Mouse (Mus musculus): ENCODE measurements around the gene Ggt6. TPM values are rescaled to one million over a fixed set of nuclear protein-coding genes. Genes with fewer than 3 reads are reported as not detected.

Gene Ggt6
- total and polyA plus RNA-seq, 3 experiments: 0.13 to 0.19 TPM; not detected in 1

GRCm38 (mm10) chr11:72475408-72475807 lies 40.1 kb downstream of the Ggt6 start:
- H3K27ac ChIP-seq (ENCODE audit: insufficient read depth, low read depth): no peak overlapping the region
- dilution Hi-C loops (cut with MboI; ENCODE audit: extremely low pct_ligation_motif_present, extremely low pct_unique_long_range_greater_than_20kb, low sequenced_read_pairs): no loop called here
- H3K4me2 ChIP-seq (ENCODE audit: insufficient read depth, low read depth, poor library complexity, severe bottlenecking): no peak overlapping the region
- H3K4me3 ChIP-seq (replicated peaks in 1 of 3; ENCODE audit: low read depth in 2 of 3, low read length in 2 of 3, poor library complexity in 1 of 3): no peak overlapping the region
- no peak overlapping the region for H3K9ac ChIP-seq (ENCODE audit: insufficient read depth, low read depth)
- H3K27me3 ChIP-seq (replicated peaks): peaks cover 6% of the 10 kb centered on the region
- no peaks in the 10 kb centered on the region for H3K36me3 ChIP-seq (replicated peaks in 1 of 2; ENCODE audit: control insufficient read depth in 1 of 2, insufficient read depth in 1 of 2, low read length in 1 of 2)
- TF ChIP-seq USF1 (IDR thresholded peaks at IDR 0.05; ENCODE audit: low read depth, low read length) (no peak), ZC3H11A (IDR thresholded peaks at IDR 0.05; ENCODE audit: low read depth, low read length) (no peak), HCFC1 (IDR thresholded peaks at IDR 0.05; ENCODE audit: low read depth, low read length) (no peak)
- peaks cover 1 to 6% of the 10 kb centered on the region in 2 experiments; a peak in 3 of 4 replicates for H3K4me1 ChIP-seq (ENCODE audit: control insufficient read depth in 1 of 2, insufficient read depth in 2 of 2)
- in situ Hi-C loops (cut with MboI; ENCODE audit: low pct_ligation_motif_present, low pct_unique_long_range_greater_than_20kb, low sequenced_read_pairs): no loop called here
- H3K79me2 ChIP-seq (replicated peaks; ENCODE audit: control insufficient read depth, extremely low read depth, insufficient read depth, poor library complexity, severe bottlenecking): no peaks in the 10 kb centered on the region
- no peaks in the 10 kb centered on the region for H3K9me3 ChIP-seq (replicated peaks; ENCODE audit: low read length)
- no peak for DNase-seq (ENCODE audit: extremely low read depth)

GRCm38 (mm10) chr11:72476074-72476625 lies 40.8 kb downstream of the Ggt6 start:
- H3K4me1 ChIP-seq (ENCODE audit: control insufficient read depth in 1 of 2, insufficient read depth in 2 of 2): peaks cover 0 to 3% of the 10 kb centered on the region in 2 experiments; a peak in 1 of 4 replicates
- DNase-seq (ENCODE audit: extremely low read depth): no peak
- no peak for TF ChIP-seq GABPA (IDR thresholded peaks at IDR 0.05; ENCODE audit: insufficient replicate concordance, low read depth, low read length)
- TF ChIP-seq EP300 (IDR thresholded peaks at IDR 0.05; ENCODE audit: low read length): no peak
- no peak for TF ChIP-seq KAT2A (IDR thresholded peaks at IDR 0.05; ENCODE audit: insufficient replicate concordance, low read length)
- no peak for TF ChIP-seq MAX (IDR thresholded peaks at IDR 0.05; ENCODE audit: low read length)
- no peak for TF ChIP-seq ZC3H11A (IDR thresholded peaks at IDR 0.05; ENCODE audit: low read depth, low read length)
- no peak for TF ChIP-seq NRF1 (IDR thresholded peaks at IDR 0.05; ENCODE audit: low read depth, low read length)
- TF ChIP-seq CHD2 (IDR thresholded peaks at IDR 0.05; ENCODE audit: low read length): no peak
- TF ChIP-seq RAD21 (IDR thresholded peaks at IDR 0.05; ENCODE audit: low read depth, low read length): no peak
- TF ChIP-seq SMC3 (IDR thresholded peaks at IDR 0.05; ENCODE audit: low read depth, low read length): no peak
- no peak for TF ChIP-seq BHLHE40 (IDR thresholded peaks at IDR 0.05; ENCODE audit: low read depth, low read length)
- TF ChIP-seq CTCF (conservative IDR thresholded peaks at IDR 0.05 in 1 of 2, IDR thresholded peaks at IDR 0.05 in 1 of 2; ENCODE audit: low read depth in 2 of 2, low read length in 2 of 2): no peak
- no peaks in the 10 kb centered on the region for H3K36me3 ChIP-seq (replicated peaks in 1 of 2; ENCODE audit: control insufficient read depth in 1 of 2, insufficient read depth in 1 of 2, low read length in 1 of 2)
- no peak overlapping the region for H3K27ac ChIP-seq (ENCODE audit: insufficient read depth, low read depth)
- no peaks in the 10 kb centered on the region for H3K9me3 ChIP-seq (replicated peaks; ENCODE audit: low read length)
- H3K79me2 ChIP-seq (replicated peaks; ENCODE audit: control insufficient read depth, extremely low read depth, insufficient read depth, poor library complexity, severe bottlenecking): no peaks in the 10 kb centered on the region
- H3K27me3 ChIP-seq (replicated peaks): peaks cover 6% of the 10 kb centered on the region
- dilution Hi-C loops (cut with MboI; ENCODE audit: extremely low pct_ligation_motif_present, extremely low pct_unique_long_range_greater_than_20kb, low sequenced_read_pairs): no loop called here
- H3K4me2 ChIP-seq (ENCODE audit: insufficient read depth, low read depth, poor library complexity, severe bottlenecking): no peak overlapping the region
- in situ Hi-C loops (cut with MboI; ENCODE audit: low pct_ligation_motif_present, low pct_unique_long_range_greater_than_20kb, low sequenced_read_pairs): no loop called here
- H3K4me3 ChIP-seq (replicated peaks in 1 of 3; ENCODE audit: low read depth in 2 of 3, low read length in 2 of 3, poor library complexity in 1 of 3): no peak overlapping the region
- no peak overlapping the region for H3K9ac ChIP-seq (ENCODE audit: insufficient read depth, low read depth)

- H3K9me3 ChIP-seq (replicated peaks; ENCODE audit: low read length): no peaks in the 10 kb centered on the region
- H3K4me1 ChIP-seq (ENCODE audit: control insufficient read depth in 1 of 2, insufficient read depth in 2 of 2): peaks cover 0 to 3% of the 10 kb centered on the region in 2 experiments; a peak in 1 of 4 replicates
- dilution Hi-C loops (cut with MboI; ENCODE audit: extremely low pct_ligation_motif_present, extremely low pct_unique_long_range_greater_than_20kb, low sequenced_read_pairs): no loop called here
- DNase-seq (ENCODE audit: extremely low read depth): no peak
- peaks cover 11% of the 10 kb centered on the region for H3K27me3 ChIP-seq (replicated peaks)
- no peak overlapping the region for H3K27ac ChIP-seq (ENCODE audit: insufficient read depth, low read depth)
- in situ Hi-C loops (cut with MboI; ENCODE audit: low pct_ligation_motif_present, low pct_unique_long_range_greater_than_20kb, low sequenced_read_pairs): no loop called here
- no peak overlapping the region for H3K4me3 ChIP-seq (replicated peaks in 1 of 3; ENCODE audit: low read depth in 2 of 3, low read length in 2 of 3, poor library complexity in 1 of 3)
- no peak overlapping the region for H3K9ac ChIP-seq (ENCODE audit: insufficient read depth, low read depth)
- H3K4me2 ChIP-seq (ENCODE audit: insufficient read depth, low read depth, poor library complexity, severe bottlenecking): no peak overlapping the region
- H3K36me3 ChIP-seq (replicated peaks in 1 of 2; ENCODE audit: control insufficient read depth in 1 of 2, insufficient read depth in 1 of 2, low read length in 1 of 2): no peaks in the 10 kb centered on the region
- TF ChIP-seq ZKSCAN1 (IDR thresholded peaks at IDR 0.05; ENCODE audit: borderline replicate concordance, low read depth, low read length): no peak
- TF ChIP-seq CHD2 (IDR thresholded peaks at IDR 0.05; ENCODE audit: low read length): no peak
- TF ChIP-seq ZNF384 (IDR thresholded peaks at IDR 0.05; ENCODE audit: low read depth, low read length): no peak
- TF ChIP-seq POLR2A (IDR thresholded peaks at IDR 0.05; ENCODE audit: low read depth, low read length): no peak
- no peak for TF ChIP-seq KAT2A (IDR thresholded peaks at IDR 0.05; ENCODE audit: insufficient replicate concordance, low read length)
- no peaks in the 10 kb centered on the region for H3K79me2 ChIP-seq (replicated peaks; ENCODE audit: control insufficient read depth, extremely low read depth, insufficient read depth, poor library complexity, severe bottlenecking)
These were observed 41.9 kb downstream of the Ggt6 start for GRCm38 (mm10) chr11:72477182-72477581.
